Comparison of ENCODE assay signal across 20 mouse cellular contexts in genomic region chr10:89483113-89483512, GRCm38 (mm10). TPM values are rescaled to one million over a fixed set of nuclear protein-coding genes. Genes with fewer than 3 reads are reported as not detected.
"Had no signal": no experiment of that assay in that cellular context is flagged by ENCODE, and none has a peak within 500 bp of the region (broad histone marks: within the 10 kb centered on the region; RNA-seq: fewer than 3 reads in every experiment).

No protein-coding gene starts in this region.

- H3K4me3 ChIP-seq: limb, embryonic 10.5 days; limb, embryonic 13.5 days; liver, embryonic 12.5 days; liver, embryonic 15.5 days; midbrain, embryonic 15.5 days; myocyte; neural tube, embryonic 13.5 days had no signal

- H3K9ac ChIP-seq: limb, embryonic 13.5 days; liver, embryonic 12.5 days; liver, embryonic 15.5 days; midbrain, embryonic 15.5 days; neural tube, embryonic 13.5 days had no signal

- H3K27me3 ChIP-seq: limb, embryonic 13.5 days; liver, embryonic 12.5 days; liver, embryonic 15.5 days; midbrain, embryonic 15.5 days had no signal

- H3K4me2 ChIP-seq: limb, embryonic 13.5 days; liver, embryonic 12.5 days; liver, embryonic 15.5 days; midbrain, embryonic 15.5 days had no signal

- DNase-seq: kidney, adult 18-20 months; kidney, adult 9 months; kidney, postnatal 14 days; kidney, postnatal 4 days; liver; lung, adult 2 months; lung, postnatal 14 days; lung, postnatal 4 days; right cerebral cortex, postnatal 25 days; thymus, postnatal 4 days had no signal

- H3K36me3 ChIP-seq: limb, embryonic 10.5 days; limb, embryonic 13.5 days; liver, embryonic 12.5 days; liver, embryonic 15.5 days; midbrain, embryonic 15.5 days; neural tube, embryonic 13.5 days had no signal

- H3K4me1 ChIP-seq: limb, embryonic 10.5 days; limb, embryonic 13.5 days; liver, embryonic 15.5 days had no signal

- H3K9me3 ChIP-seq: limb, embryonic 10.5 days; limb, embryonic 13.5 days; liver, embryonic 12.5 days; liver, embryonic 15.5 days; midbrain, embryonic 15.5 days; neural tube, embryonic 13.5 days had no signal

- H3K27ac ChIP-seq: limb, embryonic 10.5 days; limb, embryonic 13.5 days; liver, embryonic 12.5 days; liver, embryonic 15.5 days; midbrain, embryonic 15.5 days; neural tube, embryonic 13.5 days had no signal

RNA-seq across cellular contexts. Expression of gene Nr1h4, which starts 50.3 kb away (rescaled TPM):
- total RNA-seq: megakaryocyte, adult 5-6 weeks; monocyte, adult 5-6 weeks; neutrophil, adult 5-6 weeks had no signal
- polyA plus RNA-seq: limb, embryonic 10.5 days; limb, embryonic 13.5 days; myocyte; neural tube, embryonic 13.5 days had no signal
